Mouse (Mus musculus): ENCODE data around the gene Bbof1. TPM values are rescaled to one million over a fixed set of nuclear protein-coding genes. Genes with fewer than 3 reads are reported as not detected.

The Bbof1 gene
- 10 to 100 TPM in 2 of 4 experiments, 1 to 10 TPM in 2; 8.3 to 12.7 (median 10.7) TPM for total RNA-seq (2022)

- DNase-seq (ENCODE audit: low spot score in 2 of 2) = peak; percentile 81 to 85
These were observed at the start of gene Bbof1, which contains the start of gene Entpd5 for GRCm38 (mm10) chr12:84408819-84409507. Gene Bbof1, plus strand, starts transcription at chr12:84409071. Gene Entpd5, minus strand, starts transcription at chr12:84409029.

DNA sequence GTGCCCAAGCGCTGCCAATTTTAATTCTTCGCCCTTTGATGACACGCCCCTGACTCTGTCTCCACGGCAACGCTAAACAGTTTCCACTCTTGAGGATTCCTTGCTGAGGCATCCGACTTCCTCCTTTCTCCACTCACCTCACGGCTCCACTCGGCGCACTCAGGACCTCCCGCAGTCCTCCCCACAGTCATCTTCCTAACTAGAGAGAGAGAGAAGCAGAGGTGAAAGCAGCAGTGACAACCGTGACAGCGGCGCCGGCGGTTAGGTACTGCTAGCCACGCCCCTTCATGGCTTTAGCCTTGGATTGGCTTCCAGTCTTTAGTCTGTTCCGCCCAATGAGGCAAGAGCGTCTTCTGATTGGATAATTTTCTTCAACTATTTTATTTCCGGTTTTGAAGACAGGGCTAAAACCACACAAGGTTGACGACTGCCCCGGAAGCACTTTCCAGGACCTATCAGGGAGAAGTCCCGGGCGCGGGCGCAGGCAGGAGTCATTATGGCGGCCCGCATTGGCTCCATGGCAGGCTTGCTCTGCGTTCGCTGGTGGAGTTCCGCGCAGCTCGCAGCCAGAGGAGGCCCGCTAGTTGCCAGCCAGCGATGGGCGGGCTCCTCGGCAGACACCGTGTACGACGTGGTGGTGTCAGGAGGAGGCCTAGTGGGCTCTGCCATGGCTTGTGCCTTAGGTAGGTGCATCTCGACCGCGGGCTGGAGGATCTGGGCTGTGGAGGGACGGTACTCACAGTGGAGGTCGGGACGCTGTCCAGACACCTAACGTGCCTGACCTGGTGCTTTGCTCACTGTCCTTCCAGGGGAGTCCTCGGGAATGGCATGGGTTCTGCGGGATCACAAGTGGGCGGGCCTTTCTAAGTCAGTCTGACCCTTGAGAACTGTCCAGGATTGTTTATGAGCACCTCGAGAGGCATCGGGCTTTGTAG lies 47.0 kb upstream of the Bbof1 start, which contains the start of the genes Coq6 and Fam161b:
TSS of gene Coq6 (plus strand) at position 103 of the 935 bp plus-strand sequence.
TSS of gene Fam161b (minus strand) at position 279 of the 935 bp plus-strand sequence.
- DNase-seq (ENCODE audit: low spot score in 2 of 2) = peak; percentile 96 to 97

- DNase-seq (ENCODE audit: low spot score in 2 of 2) = no peak
These were observed 46.0 kb upstream of the Bbof1 start for GRCm38 (mm10) chr12:84362872-84363271.

DNA sequence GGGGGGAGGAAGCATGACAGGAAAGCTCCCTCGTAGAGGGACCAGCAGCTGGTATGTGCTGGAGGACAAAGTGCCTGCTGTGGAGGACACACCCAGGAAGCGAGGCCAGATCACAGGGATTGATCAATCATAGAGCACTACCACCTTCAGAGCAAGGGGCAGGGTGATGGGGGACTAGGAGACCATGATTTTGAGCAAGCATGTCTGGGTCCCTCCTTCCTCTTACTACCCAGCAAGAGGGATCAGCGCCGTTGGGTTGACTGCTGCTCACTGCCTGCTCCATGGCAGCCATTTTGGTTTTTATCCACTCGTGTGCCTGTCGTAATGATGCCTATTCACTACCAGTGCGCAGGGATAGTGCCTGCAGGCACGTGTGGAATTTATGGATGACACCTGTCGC lies 44.6 kb upstream of the Bbof1 start:
- DNase-seq (ENCODE audit: low spot score in 2 of 2) = no peak

- DNase-seq (ENCODE audit: low spot score in 2 of 2) = no peak
These were observed 43.7 kb upstream of the Bbof1 start for GRCm38 (mm10) chr12:84365137-84365536.

DNA sequence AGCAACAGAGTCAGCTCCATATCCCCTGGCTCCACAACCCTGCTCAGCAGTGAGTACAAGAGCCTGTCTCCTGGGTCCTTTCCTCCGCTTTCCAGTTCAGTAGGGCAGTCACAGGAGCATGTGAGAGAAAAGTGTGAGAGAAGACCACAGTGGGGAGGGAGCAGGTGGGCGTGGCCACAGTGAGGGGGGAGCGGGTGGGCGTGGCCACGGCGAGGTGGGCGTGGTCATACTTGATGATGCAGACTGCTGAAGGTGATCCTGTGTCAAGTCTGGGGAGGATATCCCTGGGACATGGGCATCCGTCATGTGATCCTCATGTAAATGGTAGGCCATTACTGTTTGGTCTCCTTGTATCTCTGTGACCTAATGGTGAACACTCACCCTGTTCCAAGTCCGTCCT lies 41.9 kb upstream of the Bbof1 start:
- no peak for DNase-seq (ENCODE audit: low spot score in 2 of 2)

- no peak for DNase-seq (ENCODE audit: low spot score in 2 of 2)
These were observed 37.2 kb upstream of the Bbof1 start for GRCm38 (mm10) chr12:84371647-84372046.

DNA sequence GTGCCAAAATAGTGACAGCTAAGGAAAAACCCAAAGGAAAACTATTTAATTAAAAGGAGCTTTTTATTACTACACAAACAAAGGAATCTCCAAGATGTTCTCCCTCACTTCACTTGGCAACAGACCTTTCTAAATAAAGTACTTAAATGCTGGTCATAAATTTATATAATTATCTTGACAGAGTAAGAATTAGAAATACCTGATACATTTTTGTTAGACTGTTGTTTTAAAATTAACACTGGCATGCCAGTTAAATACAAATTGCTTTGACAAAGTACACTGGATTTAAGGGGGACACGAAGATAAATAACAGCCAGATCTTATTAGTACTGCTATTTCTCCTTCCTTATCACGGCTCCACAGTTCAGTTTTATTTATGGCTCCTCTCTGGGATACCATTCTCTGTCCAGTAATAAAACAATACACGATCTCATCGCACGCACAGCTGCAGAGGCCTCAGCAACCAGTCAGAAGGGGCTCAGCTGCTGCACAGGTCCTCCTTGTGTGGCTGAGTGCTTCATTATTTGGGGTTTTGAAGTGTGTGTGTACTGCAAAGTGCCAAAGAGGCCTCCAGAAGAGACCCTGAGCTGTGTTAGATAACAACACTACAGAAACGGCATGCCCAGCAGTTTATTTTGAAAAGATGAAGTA lies 34.9 kb upstream of the Bbof1 start:
- no peak for DNase-seq (ENCODE audit: low spot score in 2 of 2)

- DNase-seq (ENCODE audit: low spot score in 2 of 2) = no peak
These were observed 26.5 kb upstream of the Bbof1 start for GRCm38 (mm10) chr12:84382369-84382768.

GRCm38 (mm10) chr12:84384644-84385081 lies 24.2 kb upstream of the Bbof1 start:
- DNase-seq (ENCODE audit: low spot score in 2 of 2) = no peak

DNA sequence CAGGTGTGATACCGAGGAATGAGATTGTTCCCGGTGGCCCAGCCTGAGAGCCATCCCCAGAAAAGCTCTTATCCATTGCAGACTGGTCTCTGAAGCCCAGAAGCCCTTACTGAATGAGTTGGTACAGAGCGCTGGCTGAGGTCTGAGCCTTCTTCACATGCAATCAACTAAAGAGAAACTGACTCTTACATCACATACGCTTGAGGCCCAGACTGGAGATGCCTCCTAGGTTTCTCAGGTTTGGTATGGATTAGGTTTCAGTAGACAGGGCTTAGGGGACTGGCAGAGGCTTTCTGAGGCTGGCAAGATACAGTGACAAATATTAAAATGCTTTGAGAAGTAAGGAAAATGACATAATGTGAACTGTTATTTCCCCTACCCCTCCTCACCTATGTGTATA lies 23.5 kb upstream of the Bbof1 start:
- DNase-seq (ENCODE audit: low spot score in 2 of 2) = no peak

DNA sequence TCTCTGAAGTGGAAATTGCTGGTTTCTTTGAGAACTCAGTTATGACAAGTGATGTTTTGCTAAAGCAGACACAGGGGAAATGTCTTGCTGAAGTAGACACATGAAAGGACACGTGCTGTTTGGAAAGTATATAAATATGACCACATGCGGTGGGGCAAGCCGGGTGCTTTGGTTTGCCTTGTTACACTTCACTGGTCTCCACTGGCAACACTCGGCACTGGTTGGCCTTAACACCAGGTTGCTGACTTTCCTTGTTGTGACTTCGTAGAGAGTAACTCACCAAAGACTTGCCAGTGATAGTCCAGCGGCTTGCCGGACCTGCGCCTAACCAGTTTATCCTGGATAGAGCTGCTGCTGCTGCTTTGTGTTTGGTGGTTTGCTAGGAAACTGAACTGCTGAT lies 20.8 kb upstream of the Bbof1 start:
- no peak for DNase-seq (ENCODE audit: low spot score in 2 of 2)

DNA sequence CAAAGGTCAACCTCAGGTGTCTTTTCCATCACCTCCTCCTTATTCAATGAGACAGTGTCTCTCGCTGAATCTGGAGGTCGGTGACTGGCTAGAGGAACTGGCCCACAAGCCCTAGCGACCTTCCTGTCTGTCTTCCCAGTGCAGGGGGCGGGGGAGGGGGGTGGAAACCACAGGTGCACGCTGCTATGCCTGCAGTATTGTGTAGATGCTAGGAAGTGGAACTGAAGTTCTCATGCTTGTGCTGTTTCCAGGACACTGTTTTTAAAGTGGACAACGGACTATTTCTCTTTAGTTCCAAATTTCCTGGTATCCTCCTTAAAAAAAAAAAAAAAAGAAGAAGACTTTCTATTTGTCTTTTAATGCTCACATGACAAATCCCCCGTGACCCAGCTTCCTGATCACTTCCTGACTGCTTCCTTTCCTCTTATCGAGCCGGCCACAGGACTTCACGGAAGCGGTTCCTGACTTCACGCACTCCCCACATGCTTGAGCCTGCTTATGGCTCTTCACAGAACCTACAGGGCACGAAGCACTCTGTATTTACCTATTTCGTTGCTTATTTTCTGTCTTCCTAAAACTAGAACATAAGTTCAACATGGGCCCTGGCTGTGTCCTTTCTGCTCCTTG lies 20.0 kb upstream of the Bbof1 start:
- DNase-seq (ENCODE audit: low spot score in 2 of 2) = no peak

DNA sequence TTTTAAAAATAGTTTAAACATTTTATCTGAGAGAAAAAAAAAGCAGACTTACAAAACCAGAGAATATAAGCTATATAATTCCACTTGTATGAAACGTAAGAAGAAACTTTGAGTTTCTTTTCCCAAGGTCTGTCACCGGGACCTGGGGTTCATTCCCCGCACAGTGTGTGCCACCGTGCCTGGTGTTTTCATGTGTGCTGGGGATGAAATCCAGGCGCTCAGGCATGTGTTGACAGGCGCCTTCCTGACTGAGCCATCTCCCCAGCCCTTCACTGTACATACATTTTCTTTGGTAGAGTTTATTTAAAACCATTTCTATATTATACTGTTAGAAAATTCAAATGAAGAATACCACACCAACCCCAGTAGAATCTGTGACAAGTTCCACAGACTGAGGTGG lies 18.5 kb upstream of the Bbof1 start:
- no peak for DNase-seq (ENCODE audit: low spot score in 2 of 2)

- DNase-seq (ENCODE audit: low spot score in 2 of 2) = no peak
These were observed 16.2 kb upstream of the Bbof1 start for GRCm38 (mm10) chr12:84392681-84393080.

DNA sequence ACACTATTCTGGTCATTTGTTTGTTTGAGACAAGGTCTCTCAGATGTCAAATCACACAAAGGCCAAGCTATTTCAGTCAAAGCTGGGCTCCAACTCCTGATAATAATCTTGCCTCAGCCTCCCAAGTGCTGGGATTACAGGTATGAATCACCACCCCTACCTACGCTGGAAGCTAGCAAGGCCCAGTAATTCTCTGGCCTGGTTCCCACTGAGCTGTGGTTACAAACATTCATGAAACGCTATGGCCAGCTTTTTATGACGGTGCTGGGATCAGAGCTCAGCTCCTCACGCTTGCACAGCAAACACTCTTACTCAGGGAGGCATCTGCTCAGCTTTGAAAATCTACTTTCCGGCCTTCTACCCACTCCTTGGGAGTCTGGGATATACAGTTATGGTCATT lies 15.0 kb upstream of the Bbof1 start:
- DNase-seq (ENCODE audit: low spot score in 2 of 2) = no peak

DNA sequence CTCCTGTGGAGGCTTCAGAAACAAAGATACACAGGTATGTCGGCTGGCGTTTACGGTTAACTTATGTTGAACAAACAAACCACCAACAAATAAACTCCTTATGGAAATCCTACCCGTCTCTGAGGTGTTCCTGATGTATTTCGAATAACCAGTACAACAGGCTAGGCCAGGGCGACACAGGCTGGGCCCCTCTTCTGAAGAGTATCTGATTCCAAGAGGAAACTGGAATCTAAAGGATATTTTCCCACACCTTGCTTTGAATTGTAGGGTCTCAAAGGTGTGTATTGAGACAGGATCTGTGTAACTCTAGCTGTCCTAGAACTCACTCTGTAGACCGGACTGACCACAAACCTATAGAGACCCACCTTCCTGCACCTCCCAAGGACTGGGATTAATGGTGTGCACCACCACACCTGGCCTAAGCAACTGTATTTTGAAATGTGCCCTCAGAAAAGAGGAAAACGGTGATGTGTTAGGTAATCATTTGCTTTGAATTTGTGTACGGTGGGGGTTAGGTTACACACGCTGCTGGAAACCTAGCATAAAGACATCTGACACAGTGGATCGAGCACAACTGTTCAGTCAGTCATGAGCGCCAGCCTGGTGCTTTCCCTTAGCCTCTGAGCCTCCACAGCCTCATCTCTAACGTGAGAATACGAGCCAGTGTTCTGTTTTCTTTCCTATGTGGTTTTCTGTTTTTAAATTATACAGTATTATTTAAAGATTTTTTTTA lies 11.8 kb upstream of the Bbof1 start:
- DNase-seq (ENCODE audit: low spot score in 2 of 2) = no peak

- no peak for DNase-seq (ENCODE audit: low spot score in 2 of 2)
These were observed 11.2 kb upstream of the Bbof1 start for GRCm38 (mm10) chr12:84397685-84398084.

- no peak for DNase-seq (ENCODE audit: low spot score in 2 of 2)
These were observed 10.2 kb upstream of the Bbof1 start for GRCm38 (mm10) chr12:84398629-84399028.

- no peak for DNase-seq (ENCODE audit: low spot score in 2 of 2)
These were observed 9.7 kb upstream of the Bbof1 start for GRCm38 (mm10) chr12:84399135-84399534.

GRCm38 (mm10) chr12:84399663-84400062 lies 9.2 kb upstream of the Bbof1 start:
- no peak for DNase-seq (ENCODE audit: low spot score in 2 of 2)

All from layer of hippocampus, adult 8-10 months (tissue).